Mouse (Mus musculus): Measurements from ENCODE around the gene Fam219a. TPM values are rescaled to one million over a fixed set of nuclear protein-coding genes. Genes with fewer than 3 reads are reported as not detected.

The Fam219a gene
- total and polyA plus RNA-seq, 2 experiments from 2014 or later = 24.1 to 130 TPM

DNA sequence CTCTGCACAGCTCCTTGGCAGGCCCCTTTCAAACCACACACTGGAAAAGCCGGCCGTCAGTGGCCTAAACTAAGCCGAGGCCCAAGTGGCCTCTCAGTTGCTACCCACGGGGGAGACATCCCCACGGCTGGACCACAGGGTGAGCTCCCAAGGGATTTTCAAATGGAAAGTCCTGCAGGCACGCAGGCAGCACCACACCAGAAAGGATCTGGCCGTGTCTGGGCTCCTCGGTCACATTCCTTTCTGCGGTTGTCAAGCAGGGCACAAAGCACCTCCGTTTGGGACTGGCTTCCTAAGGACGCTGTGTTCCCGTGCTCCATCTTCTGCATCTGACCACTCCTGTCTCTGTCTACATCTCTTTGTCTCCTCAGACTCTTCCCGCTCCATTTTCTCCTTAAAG lies 42.3 kb downstream of the Fam219a start:
- ATAC-seq (ENCODE audit: low FRiP score) = no peak
- no peak overlapping the region for H3K4me3 ChIP-seq (ENCODE audit: low read depth, low read length)
- TF ChIP-seq CTCF (IDR thresholded peaks at IDR 0.05) = no peak
- DNase-seq (ENCODE audit: low spot score) = no peak
- 16% methylated on average over 13 of the region's 13 CpGs for WGBS
- peaks cover 5% of the 10 kb centered on the region; the same call in 1 of the 2 replicates for H3K4me1 ChIP-seq (ENCODE audit: insufficient read depth, low read length)
- no peak overlapping the region; the same call in 1 of the 2 replicates for H3K9ac ChIP-seq (replicated peaks; ENCODE audit: low read length, poor library complexity, severe bottlenecking)
- peak overlapping the region; percentile 13; the same call in 1 of the 2 replicates for H3K4me2 ChIP-seq (ENCODE audit: low read depth, low read length, poor library complexity, severe bottlenecking)
- H3K36me3 ChIP-seq (ENCODE audit: insufficient read depth, low read length) = peaks cover 8% of the 10 kb centered on the region; the same call in 1 of the 2 replicates
- H3K27ac ChIP-seq (ENCODE audit: low read depth, low read length) = peak overlapping the region; percentile 27; the same call in 1 of the 2 replicates
- no peaks in the 10 kb centered on the region for H3K9me3 ChIP-seq (ENCODE audit: low read length)
- H3K27me3 ChIP-seq (ENCODE audit: insufficient read depth, low read length) = no peaks in the 10 kb centered on the region

DNA sequence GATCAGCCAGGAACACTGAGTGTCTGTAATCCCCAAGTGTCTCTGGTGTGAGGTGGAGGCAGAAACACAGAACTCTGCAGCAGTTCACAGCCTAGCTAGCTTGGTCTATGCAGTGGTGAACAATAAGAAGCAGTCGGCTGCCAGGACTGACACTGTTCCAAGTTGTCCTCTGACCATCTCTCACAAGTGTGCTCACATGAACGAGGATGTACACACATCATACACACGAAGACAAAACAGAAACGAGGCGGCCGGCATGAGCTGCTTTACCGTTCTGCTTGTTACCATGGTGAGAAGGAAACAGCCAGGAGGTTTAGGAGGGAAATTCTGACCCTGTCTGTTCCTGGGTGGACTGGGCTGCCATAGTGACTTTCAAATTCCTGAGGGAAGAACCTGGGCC lies 42.8 kb downstream of the Fam219a start:
- WGBS = 9% methylated on average over 7 of the region's 7 CpGs
- 0 out of 2 replicates have a peak, but pooled peaks have one; percentile 10 for ATAC-seq (ENCODE audit: low FRiP score)
- H3K27me3 ChIP-seq (ENCODE audit: insufficient read depth, low read length) = no peaks in the 10 kb centered on the region
- H3K36me3 ChIP-seq (ENCODE audit: insufficient read depth, low read length) = peaks cover 8% of the 10 kb centered on the region; the same call in 1 of the 2 replicates
- H3K4me3 ChIP-seq (ENCODE audit: low read depth, low read length) = no peak overlapping the region
- no peak overlapping the region for H3K4me2 ChIP-seq (ENCODE audit: low read depth, low read length, poor library complexity, severe bottlenecking)
- no peaks in the 10 kb centered on the region for H3K9me3 ChIP-seq (ENCODE audit: low read length)
- H3K9ac ChIP-seq (replicated peaks; ENCODE audit: low read length, poor library complexity, severe bottlenecking) = peak overlapping the region; percentile 19; the same call in 1 of the 2 replicates
- peak overlapping the region; percentile 27; the same call in 1 of the 2 replicates for H3K27ac ChIP-seq (ENCODE audit: low read depth, low read length)
- DNase-seq (ENCODE audit: low spot score) = no peak
- H3K4me1 ChIP-seq (ENCODE audit: insufficient read depth, low read length) = peaks cover 5% of the 10 kb centered on the region; the same call in 1 of the 2 replicates
- no peak for TF ChIP-seq CTCF (IDR thresholded peaks at IDR 0.05)

DNA sequence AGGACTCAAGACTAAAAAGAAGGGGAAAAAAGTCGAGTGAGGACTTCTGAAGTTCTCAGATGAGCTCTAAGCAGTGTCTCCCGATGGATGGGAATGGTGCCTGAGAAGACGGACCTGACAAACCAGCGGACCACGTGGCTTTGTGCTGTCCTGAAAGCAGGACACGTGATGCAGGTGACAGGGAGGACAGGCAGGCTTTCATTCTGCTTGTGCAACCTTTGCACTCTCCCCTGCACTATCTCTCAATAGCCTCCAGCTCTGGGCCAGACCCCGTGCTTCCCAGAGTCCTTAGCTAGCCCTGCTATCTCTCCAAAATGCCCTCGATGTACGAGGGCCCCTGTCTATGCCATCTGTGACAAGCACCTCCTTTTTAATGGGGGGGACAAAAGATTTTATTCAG lies 44.5 kb downstream of the Fam219a start:
- no peak overlapping the region for H3K9ac ChIP-seq (replicated peaks; ENCODE audit: low read length, poor library complexity, severe bottlenecking)
- 75% methylated on average over 9 of the region's 9 CpGs for whole genome bisulfite sequencing
- peaks cover 21% of the 10 kb centered on the region for H3K36me3 ChIP-seq (ENCODE audit: insufficient read depth, low read length)
- H3K27me3 ChIP-seq (ENCODE audit: insufficient read depth, low read length) = no peaks in the 10 kb centered on the region
- no peak for ATAC-seq (ENCODE audit: low FRiP score)
- H3K4me3 ChIP-seq (ENCODE audit: low read depth, low read length) = no peak overlapping the region
- H3K27ac ChIP-seq (ENCODE audit: low read depth, low read length) = no peak overlapping the region
- peaks cover 5% of the 10 kb centered on the region; the same call in 1 of the 2 replicates for H3K4me1 ChIP-seq (ENCODE audit: insufficient read depth, low read length)
- TF ChIP-seq CTCF (IDR thresholded peaks at IDR 0.05) = no peak
- no peaks in the 10 kb centered on the region for H3K9me3 ChIP-seq (ENCODE audit: low read length)
- DNase-seq (ENCODE audit: low spot score) = no peak
- no peak overlapping the region for H3K4me2 ChIP-seq (ENCODE audit: low read depth, low read length, poor library complexity, severe bottlenecking)

DNA sequence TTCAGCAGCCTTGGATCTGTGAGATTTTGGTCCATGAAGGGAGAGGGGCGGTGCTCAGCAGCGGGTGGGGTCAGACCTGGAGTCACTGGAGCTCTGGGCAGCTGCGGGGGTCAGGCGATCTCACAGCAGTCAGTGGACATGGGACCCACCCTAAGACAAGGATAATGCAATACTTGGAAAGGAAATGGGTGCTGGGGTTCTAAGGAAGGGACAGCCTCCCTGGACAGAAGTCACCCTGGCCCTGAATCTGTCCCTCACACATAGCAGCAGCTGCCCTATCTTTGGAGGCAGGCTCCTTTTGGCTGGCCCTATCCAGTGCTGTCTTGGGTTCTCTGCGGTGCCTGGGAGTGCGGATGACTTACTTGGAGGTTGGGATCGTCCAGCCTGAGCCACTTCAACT lies 45.5 kb downstream of the Fam219a start:
- H3K4me1 ChIP-seq (ENCODE audit: insufficient read depth, low read length) = peaks cover 5% of the 10 kb centered on the region; the same call in 1 of the 2 replicates
- H3K4me3 ChIP-seq (ENCODE audit: low read depth, low read length) = no peak overlapping the region
- peaks cover 22% of the 10 kb centered on the region for H3K36me3 ChIP-seq (ENCODE audit: insufficient read depth, low read length)
- DNase-seq (ENCODE audit: low spot score) (no peak), ATAC-seq (ENCODE audit: low FRiP score) (no peak)
- H3K4me2 ChIP-seq (ENCODE audit: low read depth, low read length, poor library complexity, severe bottlenecking) = no peak overlapping the region
- 86% methylated on average over 7 of the region's 7 CpGs for WGBS
- H3K27me3 ChIP-seq (ENCODE audit: insufficient read depth, low read length) = no peaks in the 10 kb centered on the region
- no peak for TF ChIP-seq CTCF (IDR thresholded peaks at IDR 0.05)
- H3K27ac ChIP-seq (ENCODE audit: low read depth, low read length) = no peak overlapping the region
- H3K9me3 ChIP-seq (ENCODE audit: low read length) = no peaks in the 10 kb centered on the region
- H3K9ac ChIP-seq (replicated peaks; ENCODE audit: low read length, poor library complexity, severe bottlenecking) = no peak overlapping the region

DNA sequence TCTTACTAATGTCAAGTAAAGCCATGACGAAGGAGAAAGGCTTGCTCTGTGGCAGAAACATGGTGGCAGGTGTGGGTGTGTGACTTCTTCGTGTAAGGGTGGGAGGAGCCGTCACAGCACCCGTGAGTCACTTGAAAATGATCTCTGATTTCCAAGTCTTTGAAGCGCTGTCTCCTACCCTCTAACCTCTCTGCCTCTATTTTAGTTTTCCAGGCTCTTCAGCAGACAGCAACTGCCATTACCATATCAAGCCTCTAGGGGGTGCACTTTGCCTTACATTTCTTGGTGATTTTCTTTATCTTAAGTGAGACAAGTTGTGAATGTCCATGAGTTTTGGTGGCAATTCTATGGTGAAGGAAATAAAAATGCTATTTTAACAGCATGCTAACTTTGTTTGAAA lies 46.5 kb downstream of the Fam219a start:
- TF ChIP-seq CTCF (IDR thresholded peaks at IDR 0.05) = peak; percentile 87
- Histone ChIP-seq H3K9me3 (ENCODE audit: low read length) (no peaks in the 10 kb centered on the region), H3K4me2 (ENCODE audit: low read depth, low read length, poor library complexity, severe bottlenecking) (no peak overlapping the region), H3K4me1 (ENCODE audit: insufficient read depth, low read length) (peaks cover 2% of the 10 kb centered on the region; the same call in 1 of the 2 replicates), H3K27ac (ENCODE audit: low read depth, low read length) (no peak overlapping the region), H3K4me3 (ENCODE audit: low read depth, low read length) (no peak overlapping the region), H3K9ac (replicated peaks; ENCODE audit: low read length, poor library complexity, severe bottlenecking) (no peak overlapping the region), H3K36me3 (ENCODE audit: insufficient read depth, low read length) (peaks cover 22% of the 10 kb centered on the region), H3K27me3 (ENCODE audit: insufficient read depth, low read length) (no peaks in the 10 kb centered on the region)
- WGBS = 61% methylated on average over 5 of the region's 5 CpGs
- ATAC-seq (ENCODE audit: low FRiP score) (no peak), DNase-seq (ENCODE audit: low spot score) (peak; percentile 71)

DNA sequence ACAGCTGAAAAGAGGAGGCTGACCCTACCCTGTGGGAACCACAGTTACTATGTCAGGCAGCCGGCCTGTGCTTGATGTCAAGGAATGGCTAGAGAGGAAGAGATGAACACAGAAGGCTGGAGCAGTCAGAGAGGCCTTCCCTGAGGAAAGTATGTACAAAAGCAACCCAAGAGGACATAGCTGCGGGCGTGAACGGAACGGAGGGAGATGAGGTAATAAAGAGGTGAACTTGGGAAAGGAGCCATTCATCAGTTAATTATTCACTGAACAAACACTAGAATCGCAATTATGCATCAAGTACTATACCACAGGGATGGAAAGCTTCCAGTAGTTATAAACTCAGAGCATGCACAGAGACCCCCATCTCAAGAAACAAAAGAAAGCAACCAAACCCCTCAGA lies 47.2 kb downstream of the Fam219a start:
- DNase-seq (ENCODE audit: low spot score) (no peak), ATAC-seq (ENCODE audit: low FRiP score) (no peak)
- Histone ChIP-seq H3K9ac (replicated peaks; ENCODE audit: low read length, poor library complexity, severe bottlenecking) (no peak overlapping the region), H3K9me3 (ENCODE audit: low read length) (no peaks in the 10 kb centered on the region), H3K36me3 (ENCODE audit: insufficient read depth, low read length) (peaks cover 22% of the 10 kb centered on the region), H3K4me3 (ENCODE audit: low read depth, low read length) (no peak overlapping the region), H3K27me3 (ENCODE audit: insufficient read depth, low read length) (no peaks in the 10 kb centered on the region), H3K4me1 (ENCODE audit: insufficient read depth, low read length) (no peaks in the 10 kb centered on the region), H3K4me2 (ENCODE audit: low read depth, low read length, poor library complexity, severe bottlenecking) (no peak overlapping the region), H3K27ac (ENCODE audit: low read depth, low read length) (no peak overlapping the region)
- no peak for TF ChIP-seq CTCF (IDR thresholded peaks at IDR 0.05)
- 72% methylated on average over 6 of the region's 6 CpGs for WGBS

All from midbrain, postnatal 0 days (tissue).